20 mouse cellular contexts compared by ENCODE assay signal in the genomic region with DNA sequence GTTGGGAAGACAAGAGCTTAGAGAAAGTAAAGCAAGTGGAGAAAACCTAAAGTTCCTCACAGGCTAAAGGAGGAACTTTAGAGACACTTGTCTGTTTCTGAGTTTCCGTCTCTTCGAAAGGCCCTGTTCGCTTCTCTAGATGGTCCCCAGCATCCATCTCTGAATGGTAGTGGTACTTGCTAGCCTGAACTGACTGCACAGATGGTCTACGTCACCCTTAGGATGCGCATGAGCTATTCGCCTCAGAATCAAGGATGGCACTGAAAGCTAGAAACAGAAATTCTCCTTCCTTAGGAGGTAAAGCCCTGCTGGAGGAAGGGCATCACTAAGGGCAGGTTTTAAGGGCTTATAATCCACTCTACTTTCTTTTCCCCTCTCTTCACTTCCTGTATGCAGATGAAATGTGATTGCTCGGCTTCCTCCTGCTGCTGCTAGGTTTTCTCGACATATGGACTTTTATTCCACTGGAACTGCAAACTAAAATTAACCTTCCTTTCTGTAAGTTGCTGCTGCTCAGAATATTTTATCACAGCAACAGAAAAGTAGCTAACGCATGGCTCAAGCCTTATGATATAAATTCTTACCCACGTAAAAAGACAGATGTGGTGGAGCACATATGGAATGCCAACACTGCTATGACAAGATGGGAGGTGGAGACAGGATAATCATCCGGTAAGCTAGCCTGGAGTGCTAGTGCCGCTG.
DNase-seq lines count a peak whose midpoint lies in the region; ATAC-seq lines count a peak whose summit lies in the region.
"Had no signal": no experiment of that assay in that cellular context is flagged by ENCODE, and none has a peak within 500 bp of the region (broad histone marks: within the 10 kb centered on the region; RNA-seq: fewer than 3 reads in every experiment).

No protein-coding gene starts in this region.

- peak; percentile 87 for ATAC-seq in frontal cortex, adult (ENCODE audit: low TSS enrichment)
- ATAC-seq: forebrain, embryonic 14.5 days; hindbrain, embryonic 16.5 days; intestine, embryonic 15.5 days; Patski had no signal

- no peak for DNase-seq in frontal cortex, postnatal 14 days (ENCODE audit: low spot score in 2 of 2)
- DNase-seq in layer of hippocampus, adult 9-10 months (ENCODE audit: low spot score) = peak; percentile 0
- no peak for DNase-seq in layer of hippocampus, postnatal 14 days (ENCODE audit: low spot score in 2 of 2)
- DNase-seq in brain, adult 2 months (ENCODE audit: low read depth, low spot score) = peak; percentile 57
- no peak for DNase-seq in adrenal gland, postnatal 10 days
- DNase-seq: adrenal gland, adult 2 months; adrenal gland, postnatal 25 days; B cell, adult 2 months; cerebellum, adult 18-20 months; cerebellum, adult 9-10 months; cerebellum, postnatal 14 days; gastrocnemius, postnatal 10 days; gastrocnemius, postnatal 36 days; heart, postnatal 36 days; kidney, adult 11 months had no signal

Comparison
In these comparisons a context has a peak if more than half of its experiments do, and no peak if none do; other contexts are left out.
1. DNase-seq: peak in layer of hippocampus, adult 9-10 months (single experiment) and brain, adult 2 months (single experiment); none in frontal cortex, postnatal 14 days (0 of 2), layer of hippocampus, postnatal 14 days (0 of 2) and adrenal gland, postnatal 10 days (single experiment).